Mouse (Mus musculus) Patski (cell line): ENCODE results near the gene Kif17. TPM values are rescaled to one million over a fixed set of nuclear protein-coding genes. Genes with fewer than 3 reads are reported as not detected.

Experiments
- ATAC-seq: fragments of 100-300 bp; one replicate; pipeline ENCODE4 v1.8.0; 2021
- CTCF ChIA-PET: fragments of 350-600 bp; sonication (Branson Sonifier 250); formaldehyde crosslinking; loops from one replicate; lab custom pipeline; 2022; ENCODE audit warnings: inconsistent platforms; lab: Charles Lee
- POLR2A ChIA-PET: fragments of 350-600 bp; sonication (Branson Sonifier 250); formaldehyde crosslinking; loops from one replicate; lab custom pipeline; 2022; ENCODE audit warnings: antibody characterized with exemption, inconsistent platforms; lab: Charles Lee
- DNase-seq: peaks from one replicate; pipeline ENCODE4 v3.0.0-alpha.2; 2011; ENCODE audit warnings: low read depth, low spot score
- H3K27me3 ChIP-seq: fragments of 371-371 bp; one replicate; pipeline ENCODE4 v1.5.1; 2021
- CTCF ChIP-seq: fragments of 100-300 bp; IDR thresholded peaks from one replicate; pipeline ENCODE4 v1.5.1; 2021
- in situ Hi-C: fragments of 300-500 bp; cut with MboI; formaldehyde crosslinking; loops from 3 replicates; pipeline ENCODE4 v1.11.1; 2018; ENCODE audit warnings: low pct_unique_long_range_greater_than_20kb, mixed read lengths
- polyA plus RNA-seq: library from polyadenylated mRNA; unstranded; gene quantifications from one replicate; pipeline ENCODE4 v1.2.3, GENCODE M21; 2021

Gene Kif17
- polyA plus RNA-seq, 1 experiment from 2014 or later: 1.6 TPM

DNA sequence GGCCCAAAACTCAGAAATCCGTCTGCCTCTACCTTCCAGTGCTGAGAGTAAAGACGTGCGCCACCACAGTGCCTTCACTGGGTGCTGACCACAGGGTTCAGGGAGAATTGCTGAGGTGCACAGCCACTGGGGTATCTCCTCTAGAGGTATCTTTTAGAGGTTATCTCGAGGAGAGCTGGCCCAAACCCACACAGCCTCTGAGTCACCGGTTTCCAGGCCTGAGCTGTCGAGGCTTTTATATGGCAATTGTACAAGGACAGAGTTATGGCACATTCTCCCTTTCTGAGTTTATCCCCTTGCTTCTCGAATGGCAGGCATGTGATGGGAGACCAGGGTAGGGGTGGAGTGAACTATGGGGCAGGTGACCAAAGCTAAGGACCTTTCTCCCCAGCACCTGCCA is 8.4 kb downstream of the Kif17 start:
- no peak for DNase-seq
- no peak for ATAC-seq
- ChIA-PET CTCF (interaction anchor here (1.1 to 1.4 kb wide), 2 partner anchors 8 to 24 kb away, joined by 3 read pairs; no protein-coding TSS in a partner anchor), POLR2A (no interaction called here)
- H3K27me3 ChIP-seq: no peaks in the 10 kb centered on the region
- TF ChIP-seq CTCF: no peak
- in situ Hi-C loops: no loop called here

DNA sequence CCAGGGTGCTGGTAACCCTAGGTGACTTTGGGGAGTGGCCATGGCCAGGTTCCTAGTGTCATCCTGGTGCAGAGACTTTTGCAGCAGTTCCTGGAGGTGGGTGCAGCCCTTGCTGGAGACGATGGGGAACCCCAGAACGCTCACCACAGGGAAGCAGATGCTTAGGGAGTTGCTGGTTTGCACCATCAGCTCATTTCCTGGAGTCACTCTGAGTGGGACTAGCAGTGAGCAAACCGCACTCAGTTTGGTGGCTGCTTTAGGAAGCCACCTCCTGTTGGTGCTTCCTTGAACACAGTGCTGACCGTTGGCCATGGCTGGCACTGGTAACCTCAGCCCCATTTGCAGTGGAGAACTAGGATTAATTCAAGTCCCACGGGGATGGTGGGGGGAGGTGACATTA is 9.2 kb downstream of the Kif17 start:
- H3K27me3 ChIP-seq: no peaks in the 10 kb centered on the region
- CTCF ChIA-PET: interaction anchor here (1.2 kb wide), 1 partner anchor 23 kb away, joined by 3 read pairs; no protein-coding TSS in a partner anchor
- ATAC-seq (no peak), DNase-seq (no peak)
- POLR2A ChIA-PET: no interaction called here
- TF ChIP-seq CTCF: no peak
- in situ Hi-C loops: no loop called here

DNA sequence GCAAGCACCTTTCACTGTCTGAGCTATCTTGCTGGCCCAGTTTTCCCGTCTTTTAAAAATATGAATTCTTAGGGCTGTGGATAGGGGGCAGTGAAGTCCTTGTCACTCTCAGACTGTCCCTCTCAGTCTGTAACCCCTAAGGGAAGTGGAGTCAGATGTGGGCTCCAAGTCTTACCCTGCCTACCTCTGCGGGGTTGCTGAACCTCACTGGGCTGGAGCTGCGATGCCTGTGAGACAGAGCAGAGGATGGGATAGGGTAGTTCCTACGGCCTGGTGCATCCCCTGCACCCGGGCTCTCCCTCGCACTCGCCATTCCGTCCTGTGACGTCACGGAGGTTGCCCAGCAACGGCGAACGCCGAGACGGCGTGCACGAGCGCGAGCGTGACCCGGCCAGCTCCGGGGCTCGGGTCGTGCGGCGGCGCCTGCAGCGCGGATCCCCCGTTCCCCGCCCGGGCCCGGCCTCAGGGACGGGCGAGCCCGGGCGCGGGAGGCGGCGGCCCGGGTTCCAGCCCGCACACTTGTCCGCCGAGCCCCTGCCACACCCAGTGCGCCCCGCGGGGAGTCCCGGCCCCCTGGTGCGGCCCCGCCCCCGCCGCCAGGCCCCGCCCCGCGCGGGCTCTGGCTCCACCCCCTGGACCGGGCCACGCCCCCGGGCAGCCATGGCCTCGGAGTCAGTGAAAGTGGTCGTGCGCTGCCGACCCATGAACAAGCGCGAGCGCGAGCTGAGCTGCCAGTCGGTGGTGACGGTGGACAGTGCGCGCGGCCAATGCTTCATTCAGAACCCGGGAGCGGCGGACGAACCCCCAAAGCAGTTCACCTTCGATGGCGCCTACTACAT is 11.8 kb downstream of the Kif17 start:
- no peaks in the 10 kb centered on the region for H3K27me3 ChIP-seq
- TF ChIP-seq CTCF: no peak
- no peak for DNase-seq
- POLR2A ChIA-PET: no interaction called here
- in situ Hi-C loops: no loop called here
- CTCF ChIA-PET: interaction anchor here (0.7 kb wide), 1 partner anchor 56 kb away, joined by 3 read pairs; no protein-coding TSS in a partner anchor
- peak; percentile 65 for ATAC-seq

DNA sequence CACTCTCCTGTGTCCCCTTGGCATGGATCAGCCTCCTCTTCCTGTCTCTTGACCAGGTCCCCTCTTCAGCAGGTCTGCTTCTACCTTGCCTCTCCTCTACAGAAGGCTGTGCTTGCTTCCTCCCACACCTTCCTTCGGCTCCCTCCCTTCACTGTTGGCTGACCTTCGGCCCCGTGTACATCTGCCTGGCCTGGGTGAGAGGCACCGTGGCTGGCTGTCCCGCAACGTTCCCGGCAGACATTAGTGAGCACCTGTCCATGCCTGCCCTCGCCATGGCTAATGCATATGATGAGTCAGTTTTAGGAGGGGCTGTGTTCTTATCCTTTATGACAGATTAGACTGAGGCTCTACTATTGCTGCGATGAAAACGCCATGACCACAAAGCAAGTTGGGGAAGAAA is 17.6 kb downstream of the Kif17 start:
- ChIA-PET POLR2A (no interaction called here), CTCF (no interaction called here)
- no peak for TF ChIP-seq CTCF
- no peak for ATAC-seq
- no peak for DNase-seq
- in situ Hi-C loops: no loop called here
- H3K27me3 ChIP-seq: no peaks in the 10 kb centered on the region

DNA sequence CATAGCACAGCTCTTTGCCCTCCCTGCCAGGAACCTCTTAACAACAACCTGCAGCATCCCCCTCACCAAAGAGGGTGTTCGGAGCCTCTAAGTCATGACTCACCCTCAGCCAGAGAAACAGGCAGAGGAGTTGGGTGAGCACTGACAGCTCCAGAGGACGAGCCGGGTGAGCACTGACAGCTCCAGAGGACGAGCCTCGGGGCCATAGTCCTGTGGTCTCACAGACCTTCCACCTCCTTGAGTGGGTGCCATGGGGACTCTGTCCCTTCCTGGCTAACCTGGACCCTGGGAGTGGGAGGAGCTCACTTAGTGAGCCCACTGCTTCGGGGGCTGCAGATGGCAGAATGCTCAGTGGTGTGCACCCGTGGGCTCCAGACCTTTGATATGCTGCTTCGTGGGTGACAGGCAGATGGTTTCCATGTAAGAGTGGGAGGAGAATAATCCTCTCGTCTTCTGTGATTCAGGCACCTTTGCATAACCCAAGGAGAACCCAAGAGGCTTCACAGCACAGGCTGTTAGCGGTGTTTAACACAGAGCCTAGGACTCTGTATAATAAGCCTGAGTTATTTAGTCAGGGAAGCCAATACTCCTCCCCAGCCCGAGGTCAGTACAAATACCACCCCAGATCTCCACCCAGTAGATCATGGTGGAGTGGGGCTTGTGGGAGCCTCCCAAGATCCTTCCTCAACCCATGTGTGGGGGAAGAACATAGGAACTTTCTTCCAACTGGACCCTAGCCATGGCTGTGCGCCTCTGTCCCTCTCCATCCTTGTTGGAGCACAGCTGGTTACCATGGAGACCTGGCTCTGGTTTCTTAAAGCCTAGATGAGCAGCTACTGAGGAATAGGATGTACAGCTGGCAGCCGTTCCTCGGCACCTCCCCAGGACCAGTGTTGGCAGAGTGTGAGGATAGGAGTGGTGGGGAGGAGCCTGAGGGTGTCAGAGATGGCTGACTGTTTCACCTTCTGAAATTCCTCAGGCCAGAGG is 22.1 kb downstream of the Kif17 start:
- POLR2A ChIA-PET: no interaction called here
- in situ Hi-C loops: no loop called here
- no peak for DNase-seq
- TF ChIP-seq CTCF: no peak
- H3K27me3 ChIP-seq: no peaks in the 10 kb centered on the region
- ATAC-seq: no peak
- CTCF ChIA-PET: interaction anchor here (2.8 kb wide), 1 partner anchor 10 kb away, joined by 10 read pairs; no protein-coding TSS in a partner anchor

DNA sequence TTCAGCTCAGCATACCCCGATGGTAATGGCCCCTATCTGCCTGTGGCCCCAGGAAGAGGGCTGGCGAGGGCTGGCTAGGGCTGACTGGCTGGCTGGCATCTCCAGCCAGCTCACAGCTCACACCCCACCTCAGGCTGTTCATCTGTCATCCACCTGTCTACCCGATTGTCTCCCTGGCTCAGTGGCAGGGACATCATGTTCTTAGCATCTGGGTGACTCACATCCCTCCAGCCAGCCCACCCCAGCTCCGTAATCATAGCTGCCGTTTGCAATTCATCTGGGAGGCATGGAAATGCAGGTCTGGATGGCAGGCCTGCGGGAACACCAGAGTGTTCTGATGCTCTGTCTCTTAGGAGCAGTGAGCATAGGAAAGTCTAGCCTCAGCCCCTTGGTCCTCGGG is 28.1 kb downstream of the Kif17 start:
- ATAC-seq (peak; percentile 51), DNase-seq (peak; percentile 64)
- in situ Hi-C loops: no loop called here
- no peaks in the 10 kb centered on the region for H3K27me3 ChIP-seq
- POLR2A ChIA-PET: interaction anchor here (0.7 to 1.1 kb wide), 2 partner anchors 22 to 26 kb away, joined by 3 read pairs; no protein-coding TSS in a partner anchor
- no peak for TF ChIP-seq CTCF
- CTCF ChIA-PET: no interaction called here

DNA sequence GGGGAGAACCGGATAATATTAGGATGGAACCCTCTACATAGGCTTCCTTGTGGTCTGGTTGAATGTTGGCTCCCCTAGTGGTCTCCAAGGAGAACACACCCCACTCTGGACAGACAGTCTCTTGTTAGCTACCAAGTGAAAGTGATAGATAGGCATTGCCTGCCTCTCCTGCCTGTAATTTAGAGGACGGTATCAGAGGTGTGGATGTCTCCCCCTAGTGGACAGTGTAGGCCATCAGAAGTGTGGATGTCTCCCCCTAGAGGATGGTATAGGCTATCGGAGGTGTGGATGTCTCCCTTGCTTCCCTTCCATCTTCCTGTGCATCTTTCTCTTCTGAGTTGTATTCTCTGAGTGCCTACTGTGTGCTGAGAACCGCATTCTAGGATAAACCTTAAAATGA is 32.6 kb downstream of the Kif17 start:
- no peaks in the 10 kb centered on the region for H3K27me3 ChIP-seq
- in situ Hi-C loops: loop anchor here (5.0 to 10.0 kb wide), 2 partner anchors 36 to 128 kb away; no protein-coding TSS in a partner anchor
- peak; percentile 97 for TF ChIP-seq CTCF
- POLR2A ChIA-PET: no interaction called here
- peak; percentile 48 for ATAC-seq
- no peak for DNase-seq
- CTCF ChIA-PET: interaction anchor here (0.6 to 3.8 kb wide), 23 partner anchors 9 to 447 kb away, joined by 3 to 27 read pairs (median 4); partner anchors contain the start of gene Ddost

DNA sequence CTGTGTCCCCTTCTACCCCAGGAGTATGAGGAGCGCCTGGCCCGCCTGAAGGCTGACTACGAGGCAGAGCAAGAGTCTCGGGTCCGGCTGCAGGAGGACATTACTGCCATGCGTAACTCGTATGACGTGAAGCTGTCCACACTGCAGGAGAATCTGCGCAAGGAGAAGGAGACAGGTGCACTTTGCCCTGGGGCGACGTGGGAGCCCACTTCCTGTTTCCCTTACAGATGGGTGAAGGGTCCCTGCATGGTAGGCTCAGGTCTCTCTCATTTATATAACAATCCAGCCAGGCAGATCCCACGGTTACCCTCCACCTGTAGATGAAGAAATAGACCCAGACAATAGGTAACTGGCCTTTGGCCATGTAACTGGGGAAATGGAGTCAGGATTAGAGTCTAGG is 36.2 kb downstream of the Kif17 start:
- in situ Hi-C loops: loop anchor here (10.0 kb wide), 1 partner anchor 132 kb away; no protein-coding TSS in a partner anchor
- ChIA-PET POLR2A (no interaction called here), CTCF (no interaction called here)
- DNase-seq: no peak
- H3K27me3 ChIP-seq: no peaks in the 10 kb centered on the region
- no peak for ATAC-seq
- TF ChIP-seq CTCF: no peak

DNA sequence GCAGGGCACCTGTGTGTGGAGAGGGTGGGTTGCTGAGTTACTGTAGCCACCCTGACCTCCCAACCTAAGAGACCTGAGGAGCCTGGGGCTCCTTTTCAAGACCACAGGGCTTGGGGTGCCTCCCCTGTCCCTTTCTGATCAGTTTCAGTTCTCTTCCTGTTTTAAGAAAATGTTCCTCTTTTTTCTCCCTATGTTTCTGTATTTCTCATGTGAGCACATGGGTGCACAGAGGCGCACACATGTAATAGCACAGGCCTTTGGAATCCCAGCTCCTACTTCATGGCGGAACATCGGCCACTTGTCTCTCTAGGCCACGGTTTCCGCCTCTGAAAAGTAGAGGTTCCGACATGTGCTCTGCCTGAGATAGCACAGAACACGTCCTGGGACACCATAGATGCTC is 38.5 kb downstream of the Kif17 start:
- no peak for TF ChIP-seq CTCF
- no peak for ATAC-seq
- no peak for DNase-seq
- POLR2A ChIA-PET: no interaction called here
- CTCF ChIA-PET: no interaction called here
- in situ Hi-C loops: loop anchor here (10.0 kb wide), 1 partner anchor 134 kb away; no protein-coding TSS in a partner anchor
- H3K27me3 ChIP-seq: no peaks in the 10 kb centered on the region

DNA sequence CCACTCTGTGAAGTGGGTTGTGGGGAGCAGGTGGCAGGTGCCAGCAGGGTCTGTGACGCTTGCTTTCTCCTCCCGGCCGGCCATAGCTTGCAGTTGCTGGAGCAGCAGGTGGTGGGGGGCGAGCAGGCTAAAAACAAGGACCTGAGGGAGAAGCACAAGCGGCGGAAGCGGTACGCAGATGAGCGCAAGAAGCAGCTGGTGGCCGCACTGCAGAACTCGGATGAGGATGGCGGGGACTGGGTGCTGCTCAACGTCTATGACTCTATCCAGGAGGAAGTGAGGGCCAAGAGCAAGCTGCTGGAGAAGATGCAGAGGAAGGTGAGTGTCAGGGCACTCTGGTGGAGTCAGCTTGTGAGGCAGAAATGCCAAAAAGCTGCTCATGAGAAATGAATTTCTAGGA is 41.8 kb downstream of the Kif17 start:
- in situ Hi-C loops: no loop called here
- no peaks in the 10 kb centered on the region for H3K27me3 ChIP-seq
- ATAC-seq: no peak
- no peak for DNase-seq
- ChIA-PET POLR2A (no interaction called here), CTCF (no interaction called here)
- no peak for TF ChIP-seq CTCF
